Mouse (Mus musculus): ENCODE measurements at regions not wholly inside any gene's neighbourhood (a gene's known extent, or its start where the extent isn't known, plus 50 kb on each side); places are given as distances from the start of the nearest gene placed in this dataset.

DNA sequence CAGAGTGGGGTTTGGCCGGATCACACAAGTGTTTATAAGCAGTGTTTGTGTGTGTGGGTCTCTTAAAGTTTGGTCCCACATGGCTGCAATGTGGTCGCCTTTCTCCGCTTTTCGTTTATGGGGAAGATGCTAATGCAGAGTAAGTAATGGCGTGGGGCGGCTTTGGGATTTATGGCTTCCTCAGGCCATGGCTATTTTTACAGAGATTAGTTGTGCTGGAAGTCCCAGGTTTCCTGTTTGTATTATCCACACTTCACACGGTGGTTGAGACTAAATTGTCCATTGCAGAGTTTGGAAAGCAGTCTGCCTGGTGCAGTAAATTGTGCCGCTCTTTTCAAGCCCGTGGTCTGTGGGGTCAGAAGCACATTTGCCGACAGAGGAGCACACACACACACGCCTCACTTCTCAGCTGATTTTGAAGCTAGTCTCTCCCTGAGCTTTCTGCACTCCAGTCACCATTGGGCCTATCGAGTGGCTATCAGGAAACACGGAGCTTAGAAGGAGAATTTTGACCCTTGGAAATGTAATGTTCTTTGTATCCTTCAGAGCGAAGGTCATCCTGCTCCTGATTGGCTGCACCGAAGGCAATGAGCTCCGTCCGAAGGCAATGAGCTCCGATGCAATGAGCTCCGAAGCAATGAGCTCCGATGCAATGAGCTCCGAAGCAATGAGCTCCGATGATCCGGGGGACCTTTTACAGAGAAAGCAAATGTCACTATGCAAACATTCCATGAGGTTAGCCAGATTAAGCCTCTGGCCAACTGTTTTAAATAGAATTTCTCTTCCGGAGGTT is 142.9 kb upstream of the Dkk2 start:
- 39% methylated on average over 24 of the region's 24 CpGs for WGBS
- no peaks in the 10 kb centered on the region for H3K27me3 ChIP-seq (ENCODE audit: control insufficient read depth, insufficient read depth, low read length)
- no peak for TF ChIP-seq POLR2A (IDR thresholded peaks at IDR 0.05; ENCODE audit: low read depth, low read length)
- TF ChIP-seq CTCF (IDR thresholded peaks at IDR 0.05; ENCODE audit: extremely low read depth, insufficient read length, insufficient replicate concordance, low read depth, low read length), result no peak
- no peak overlapping the region for H3K27ac ChIP-seq (ENCODE audit: insufficient read depth, low read depth, low read length)
- no peaks in the 10 kb centered on the region for H3K36me3 ChIP-seq (ENCODE audit: control insufficient read depth, insufficient read depth, low read length)
- no peak overlapping the region for H3K4me3 ChIP-seq (ENCODE audit: low read depth, low read length)
- H3K4me1 ChIP-seq (ENCODE audit: control insufficient read depth, insufficient read depth, insufficient read length, low read length), result no peaks in the 10 kb centered on the region

- TF ChIP-seq CTCF (IDR thresholded peaks at IDR 0.05; ENCODE audit: extremely low read depth, insufficient read length, insufficient replicate concordance, low read depth, low read length), result no peak
- no peak for TF ChIP-seq POLR2A (IDR thresholded peaks at IDR 0.05; ENCODE audit: low read depth, low read length)
- no peak overlapping the region for H3K4me3 ChIP-seq (ENCODE audit: low read depth, low read length)
- no peaks in the 10 kb centered on the region for H3K27me3 ChIP-seq (ENCODE audit: control insufficient read depth, insufficient read depth, low read length)
- WGBS, result 88% methylated on average over 7 of the region's 7 CpGs
- H3K4me1 ChIP-seq (ENCODE audit: control insufficient read depth, insufficient read depth, insufficient read length, low read length), result no peaks in the 10 kb centered on the region
- H3K27ac ChIP-seq (ENCODE audit: insufficient read depth, low read depth, low read length), result no peak overlapping the region
- H3K36me3 ChIP-seq (ENCODE audit: control insufficient read depth, insufficient read depth, low read length), result no peaks in the 10 kb centered on the region
Observed at GRCm38 (mm10) chr3:131943436-131943835, 141.7 kb upstream of the Dkk2 start.

DNA sequence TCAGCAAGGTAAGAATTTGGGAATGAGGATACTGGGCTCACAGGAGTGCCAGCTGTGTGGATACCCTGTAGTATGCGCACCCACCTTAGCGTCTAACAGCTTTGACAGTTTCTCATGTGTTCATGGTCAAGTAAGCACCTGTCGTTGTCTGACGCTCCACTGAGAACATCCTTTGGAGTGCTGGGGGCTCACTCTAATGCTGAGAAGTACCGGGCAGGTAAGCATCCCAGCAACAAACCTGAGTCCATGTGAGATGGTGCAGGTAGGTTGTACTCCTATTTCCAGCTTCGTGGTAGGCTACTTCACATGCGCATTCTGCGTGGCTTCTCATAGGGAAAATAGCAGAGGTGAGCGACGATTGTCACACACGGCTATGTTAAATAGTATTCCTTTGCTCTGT is 129.3 kb upstream of the Dkk2 start:
- Histone ChIP-seq H3K4me3 (ENCODE audit: low read depth, low read length) (no peak overlapping the region), H3K36me3 (ENCODE audit: control insufficient read depth, insufficient read depth, low read length) (no peaks in the 10 kb centered on the region), H3K4me1 (ENCODE audit: control insufficient read depth, insufficient read depth, insufficient read length, low read length) (no peaks in the 10 kb centered on the region), H3K27ac (ENCODE audit: insufficient read depth, low read depth, low read length) (no peak overlapping the region), H3K27me3 (ENCODE audit: control insufficient read depth, insufficient read depth, low read length) (no peaks in the 10 kb centered on the region)
- WGBS, result 95% methylated on average over 11 of the region's 11 CpGs
- TF ChIP-seq CTCF (IDR thresholded peaks at IDR 0.05; ENCODE audit: extremely low read depth, insufficient read length, insufficient replicate concordance, low read depth, low read length) (no peak), POLR2A (IDR thresholded peaks at IDR 0.05; ENCODE audit: low read depth, low read length) (no peak)

- no peak overlapping the region for H3K27ac ChIP-seq (ENCODE audit: insufficient read depth, low read depth, low read length)
- no peak overlapping the region for H3K4me3 ChIP-seq (ENCODE audit: low read depth, low read length)
- no peaks in the 10 kb centered on the region for H3K36me3 ChIP-seq (ENCODE audit: control insufficient read depth, insufficient read depth, low read length)
- H3K27me3 ChIP-seq (ENCODE audit: control insufficient read depth, insufficient read depth, low read length), result no peaks in the 10 kb centered on the region
- TF ChIP-seq CTCF (IDR thresholded peaks at IDR 0.05; ENCODE audit: extremely low read depth, insufficient read length, insufficient replicate concordance, low read depth, low read length) (no peak), POLR2A (IDR thresholded peaks at IDR 0.05; ENCODE audit: low read depth, low read length) (no peak)
- WGBS, result 95% methylated on average over 1 of the region's 1 CpGs
- no peaks in the 10 kb centered on the region for H3K4me1 ChIP-seq (ENCODE audit: control insufficient read depth, insufficient read depth, insufficient read length, low read length)
Observed at GRCm38 (mm10) chr3:131960636-131961035, 124.5 kb upstream of the Dkk2 start.

GRCm38 (mm10) chr3:131961571-131961970 is 123.5 kb upstream of the Dkk2 start:
- no peak for TF ChIP-seq POLR2A (IDR thresholded peaks at IDR 0.05; ENCODE audit: low read depth, low read length)
- no peak for TF ChIP-seq CTCF (IDR thresholded peaks at IDR 0.05; ENCODE audit: extremely low read depth, insufficient read length, insufficient replicate concordance, low read depth, low read length)
- no peak overlapping the region for H3K4me3 ChIP-seq (ENCODE audit: low read depth, low read length)

GRCm38 (mm10) chr3:131962870-131963269 is 122.2 kb upstream of the Dkk2 start:
- WGBS, result 68% methylated on average over 2 of the region's 2 CpGs
- no peaks in the 10 kb centered on the region for H3K4me1 ChIP-seq (ENCODE audit: control insufficient read depth, insufficient read depth, insufficient read length, low read length)
- TF ChIP-seq CTCF (IDR thresholded peaks at IDR 0.05; ENCODE audit: extremely low read depth, insufficient read length, insufficient replicate concordance, low read depth, low read length) (no peak), POLR2A (IDR thresholded peaks at IDR 0.05; ENCODE audit: low read depth, low read length) (no peak)
- H3K27ac ChIP-seq (ENCODE audit: insufficient read depth, low read depth, low read length), result no peak overlapping the region
- H3K4me3 ChIP-seq (ENCODE audit: low read depth, low read length), result no peak overlapping the region
- H3K36me3 ChIP-seq (ENCODE audit: control insufficient read depth, insufficient read depth, low read length), result no peaks in the 10 kb centered on the region
- H3K27me3 ChIP-seq (ENCODE audit: control insufficient read depth, insufficient read depth, low read length), result no peaks in the 10 kb centered on the region

More at GRCm38 (mm10) chr3:131961571-131961970, 123.5 kb upstream of the Dkk2 start:
- H3K27ac ChIP-seq (ENCODE audit: insufficient read depth, low read depth, low read length), result no peak overlapping the region
- no peaks in the 10 kb centered on the region for H3K4me1 ChIP-seq (ENCODE audit: control insufficient read depth, insufficient read depth, insufficient read length, low read length)
- H3K36me3 ChIP-seq (ENCODE audit: control insufficient read depth, insufficient read depth, low read length), result no peaks in the 10 kb centered on the region
- no peaks in the 10 kb centered on the region for H3K27me3 ChIP-seq (ENCODE audit: control insufficient read depth, insufficient read depth, low read length)

DNA sequence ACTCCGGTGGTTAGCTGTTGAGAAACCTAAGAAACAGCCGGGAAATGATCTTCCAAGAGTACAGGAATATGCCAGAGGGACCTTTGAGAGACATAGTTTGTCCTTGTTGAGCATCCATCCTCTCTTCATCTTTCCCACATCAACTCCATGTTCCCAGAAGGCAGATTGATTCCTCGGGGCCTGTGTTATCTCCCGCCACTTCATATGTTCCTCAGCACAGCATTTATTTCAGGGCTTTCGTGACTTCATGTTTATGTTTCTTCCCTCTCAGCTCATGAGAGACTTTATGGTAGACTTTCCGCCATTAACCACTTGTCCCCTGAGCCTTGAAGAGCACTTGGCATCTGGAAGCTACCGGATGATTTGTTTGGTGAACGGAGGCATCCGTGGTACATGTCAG is 120.1 kb upstream of the Dkk2 start:
- Histone ChIP-seq H3K4me1 (ENCODE audit: control insufficient read depth, insufficient read depth, insufficient read length, low read length) (no peaks in the 10 kb centered on the region), H3K4me3 (ENCODE audit: low read depth, low read length) (no peak overlapping the region), H3K36me3 (ENCODE audit: control insufficient read depth, insufficient read depth, low read length) (no peaks in the 10 kb centered on the region), H3K27me3 (ENCODE audit: control insufficient read depth, insufficient read depth, low read length) (no peaks in the 10 kb centered on the region), H3K27ac (ENCODE audit: insufficient read depth, low read depth, low read length) (no peak overlapping the region)
- no peak for TF ChIP-seq POLR2A (IDR thresholded peaks at IDR 0.05; ENCODE audit: low read depth, low read length)
- TF ChIP-seq CTCF (IDR thresholded peaks at IDR 0.05; ENCODE audit: extremely low read depth, insufficient read length, insufficient replicate concordance, low read depth, low read length), result no peak
- 89% methylated on average over 9 of the region's 9 CpGs for WGBS
